Mouse (Mus musculus) brain, adult 10 weeks (tissue): ENCODE measurements around the gene Adtrp. TPM values are rescaled to one million over a fixed set of nuclear protein-coding genes. Genes with fewer than 3 reads are reported as not detected.

ENCODE experiments used
- polyA plus RNA-seq: library from polyadenylated mRNA; stranded (reverse); fragments of 350-450 nt; fragmentation: Illumina TruSeq; extraction: RNeasy Lipid Tissue Mini Kit (QIAGEN cat#74804); gene quantifications from one replicate; pipeline ENCODE4 v1.2.3, GENCODE M21; 2015; ENCODE audit warnings: low read depth, low replicate concordance

Gene Adtrp
- 0.33 TPM for polyA plus RNA-seq

GRCm38 (mm10) chr13:41847516-41848126, at the start of gene Adtrp:
TSS of gene Adtrp (minus strand) at chr13:41847684.

Other genes with a start within 250 kb of the Adtrp start
- gene Tmem170b, start 241.8 kb downstream of the Adtrp start, polyA plus RNA-seq = 21.5 TPM
- 29.5 TPM for gene Hivep1, start 204.3 kb upstream of the Adtrp start, polyA plus RNA-seq